9 mouse cellular contexts compared by ENCODE assay signal in the genomic region with DNA sequence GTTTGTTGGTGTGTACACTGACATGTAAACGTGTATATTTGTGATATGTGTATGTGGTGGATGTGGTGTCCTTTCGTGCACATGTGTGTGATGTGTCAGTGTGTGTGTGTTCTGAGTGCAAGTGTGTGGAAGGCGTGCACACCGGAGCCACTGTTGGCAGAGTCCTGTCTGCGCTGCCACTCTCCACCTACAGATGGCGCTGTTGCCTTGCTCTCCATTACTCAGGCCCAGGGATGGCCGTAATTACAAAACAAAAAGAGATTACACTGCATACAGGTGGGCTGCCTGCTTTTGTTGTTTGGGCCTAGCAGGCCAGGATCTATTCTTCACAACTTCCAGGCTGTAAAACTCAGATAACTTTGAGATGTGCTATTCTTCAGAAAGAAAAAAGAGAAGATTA.
DNase-seq lines count a peak whose midpoint lies in the region; ATAC-seq and TF ChIP-seq lines count a peak whose summit lies in the region.
"Had no signal": no experiment of that assay in that cellular context is flagged by ENCODE, and none has a peak within 500 bp of the region (broad histone marks: within the 10 kb centered on the region; RNA-seq: fewer than 3 reads in every experiment).

No protein-coding gene starts in this region.

- H3K9ac ChIP-seq in heart, adult 2 months (ENCODE audit: low read depth, low read length) = no peak overlapping the region
- H3K9ac ChIP-seq in forebrain, embryonic 13.5 days = no peak overlapping the region
- H3K9ac ChIP-seq in hindbrain, postnatal 0 days (replicated peaks; ENCODE audit: low read length) = no peak overlapping the region
- no peak overlapping the region for H3K9ac ChIP-seq in midbrain, embryonic 13.5 days (replicated peaks)
- H3K9ac ChIP-seq: limb, embryonic 12.5 days had no signal

- 29% methylated on average over 7 of the region's 7 CpGs for WGBS in heart, adult 2 months
- 21% methylated on average over 7 of the region's 7 CpGs for WGBS in heart, embryonic 10.5 days
- WGBS in forebrain, embryonic 13.5 days = 16% methylated on average over 7 of the region's 7 CpGs
- WGBS in hindbrain, postnatal 0 days = 23% methylated on average over 7 of the region's 7 CpGs
- 23% methylated on average over 7 of the region's 7 CpGs for WGBS in midbrain, embryonic 13.5 days

- no peak for TF ChIP-seq POLR2A in heart, adult 2 months (IDR thresholded peaks at IDR 0.05; ENCODE audit: insufficient read depth, low read depth, low read length)
- no peak for TF ChIP-seq POLR2A in testis, adult 2 months (IDR thresholded peaks at IDR 0.05; ENCODE audit: control insufficient read depth, low read depth, low read length)

- no peak for TF ChIP-seq EP300 in heart, adult 2 months (IDR thresholded peaks at IDR 0.05; ENCODE audit: insufficient read depth, low read depth, low read length)

- intact Hi-C loops in heart, adult 2 months (cut with DNase I) = loop anchor here (5.0 to 10.0 kb wide), 3 partner anchors 258 to 1245 kb away; no protein-coding TSS in a partner anchor

- no peak overlapping the region for H3K27ac ChIP-seq in heart, adult 2 months
- no peak overlapping the region for H3K27ac ChIP-seq in heart, embryonic 10.5 days
- H3K27ac ChIP-seq in forebrain, embryonic 13.5 days = no peak overlapping the region
- H3K27ac ChIP-seq in hindbrain, postnatal 0 days = no peak overlapping the region
- H3K27ac ChIP-seq in midbrain, embryonic 13.5 days = no peak overlapping the region
- H3K27ac ChIP-seq in testis, adult 2 months (ENCODE audit: control insufficient read depth, insufficient read depth, low read depth, low read length) = no peak overlapping the region

- ATAC-seq in forebrain, embryonic 13.5 days = peak; percentile 55
- ATAC-seq in hindbrain, postnatal 0 days = peak; percentile 58
- peak; percentile 28; the same call in 1 of the 2 replicates for ATAC-seq in midbrain, embryonic 13.5 days

- DNase-seq in heart, adult 2 months = peak; percentile 25 to 67
- DNase-seq in heart, embryonic 10.5 days (ENCODE audit: low spot score) = no peak
- DNase-seq in adrenal gland, postnatal 25 days = peak; percentile 64
- DNase-seq in hindbrain, postnatal 0 days (ENCODE audit: low spot score) = peak; percentile 80
- peak; percentile 33 to 68 for DNase-seq in left cerebral cortex, adult 8-10 months (ENCODE audit: low spot score in 2 of 2)

- no peaks in the 10 kb centered on the region for H3K27me3 ChIP-seq in heart, adult 2 months (ENCODE audit: control insufficient read depth, insufficient read depth, low read length)
- H3K27me3 ChIP-seq in heart, embryonic 10.5 days (ENCODE audit: insufficient read depth, poor library complexity, severe bottlenecking) = peaks cover 4% of the 10 kb centered on the region; the same call in 1 of the 2 replicates
- H3K27me3 ChIP-seq in forebrain, embryonic 13.5 days = no peaks in the 10 kb centered on the region
- no peaks in the 10 kb centered on the region for H3K27me3 ChIP-seq in hindbrain, postnatal 0 days (ENCODE audit: insufficient read depth, low read length)
- H3K27me3 ChIP-seq in midbrain, embryonic 13.5 days = 0 out of 2 replicates have a peak, but pooled peaks cover 2% of the 10 kb centered on the region
- no peaks in the 10 kb centered on the region for H3K27me3 ChIP-seq in testis, adult 2 months (ENCODE audit: control insufficient read depth, insufficient read depth, low read length)
- H3K27me3 ChIP-seq: limb, embryonic 12.5 days had no signal

- peak; percentile 88 for TF ChIP-seq CTCF in heart, adult 2 months (IDR thresholded peaks at IDR 0.05)
- peak; percentile 99 for TF ChIP-seq CTCF in hindbrain, postnatal 0 days (IDR thresholded peaks at IDR 0.05; ENCODE audit: low read depth)
- peak; percentile 99 for TF ChIP-seq CTCF in testis, adult 2 months (IDR thresholded peaks at IDR 0.05; ENCODE audit: control insufficient read depth, insufficient read depth, insufficient replicate concordance, low read depth, low read length)

- no peak overlapping the region for H3K4me2 ChIP-seq in forebrain, embryonic 13.5 days
- H3K4me2 ChIP-seq in hindbrain, postnatal 0 days (ENCODE audit: low read depth, low read length) = no peak overlapping the region
- H3K4me2 ChIP-seq in midbrain, embryonic 13.5 days (replicated peaks) = no peak overlapping the region
- H3K4me2 ChIP-seq: limb, embryonic 12.5 days had no signal

- no peaks in the 10 kb centered on the region for H3K79me2 ChIP-seq in heart, adult 2 months (replicated peaks; ENCODE audit: control insufficient read depth, insufficient read depth, low read length)

- no peaks in the 10 kb centered on the region for H3K4me1 ChIP-seq in heart, adult 2 months (ENCODE audit: control insufficient read depth, insufficient read depth, low read length)
- peaks cover 25% of the 10 kb centered on the region for H3K4me1 ChIP-seq in heart, embryonic 10.5 days
- peaks cover 22% of the 10 kb centered on the region; the same call in 1 of the 2 replicates for H3K4me1 ChIP-seq in forebrain, embryonic 13.5 days
- H3K4me1 ChIP-seq in hindbrain, postnatal 0 days (ENCODE audit: insufficient read depth, low read length) = peaks cover 7% of the 10 kb centered on the region; the same call in 1 of the 2 replicates
- peaks cover 29% of the 10 kb centered on the region for H3K4me1 ChIP-seq in midbrain, embryonic 13.5 days (replicated peaks)
- no peaks in the 10 kb centered on the region for H3K4me1 ChIP-seq in testis, adult 2 months (ENCODE audit: control insufficient read depth, insufficient read depth, low read length)

- H3K36me3 ChIP-seq in heart, adult 2 months (ENCODE audit: control insufficient read depth, insufficient read depth, low read length) = no peaks in the 10 kb centered on the region
- no peaks in the 10 kb centered on the region for H3K36me3 ChIP-seq in heart, embryonic 10.5 days
- H3K36me3 ChIP-seq in forebrain, embryonic 13.5 days (ENCODE audit: poor library complexity, severe bottlenecking) = no peaks in the 10 kb centered on the region
- no peaks in the 10 kb centered on the region for H3K36me3 ChIP-seq in hindbrain, postnatal 0 days (ENCODE audit: insufficient read depth, low read length)
- no peaks in the 10 kb centered on the region for H3K36me3 ChIP-seq in midbrain, embryonic 13.5 days
- no peaks in the 10 kb centered on the region for H3K36me3 ChIP-seq in testis, adult 2 months (ENCODE audit: control insufficient read depth, insufficient read depth, low read length)
- H3K36me3 ChIP-seq: limb, embryonic 12.5 days had no signal

- no peak overlapping the region for H3K4me3 ChIP-seq in heart, adult 2 months
- no peak overlapping the region for H3K4me3 ChIP-seq in heart, embryonic 10.5 days
- no peak overlapping the region for H3K4me3 ChIP-seq in forebrain, embryonic 13.5 days
- H3K4me3 ChIP-seq in hindbrain, postnatal 0 days (ENCODE audit: low read length) = no peak overlapping the region
- H3K4me3 ChIP-seq in midbrain, embryonic 13.5 days (replicated peaks) = no peak overlapping the region
- no peak overlapping the region for H3K4me3 ChIP-seq in testis, adult 2 months (ENCODE audit: control insufficient read depth, low read depth, low read length)
- H3K4me3 ChIP-seq: limb, embryonic 12.5 days had no signal

- no peaks in the 10 kb centered on the region for H3K9me3 ChIP-seq in heart, embryonic 10.5 days
- no peaks in the 10 kb centered on the region for H3K9me3 ChIP-seq in forebrain, embryonic 13.5 days (replicated peaks)
- H3K9me3 ChIP-seq in hindbrain, postnatal 0 days (ENCODE audit: low read length) = no peaks in the 10 kb centered on the region
- H3K9me3 ChIP-seq in midbrain, embryonic 13.5 days = no peaks in the 10 kb centered on the region
- H3K9me3 ChIP-seq: limb, embryonic 12.5 days had no signal
